8 mouse cellular contexts compared by ENCODE assay signal in genomic region chr7:110221586-110222481, GRCm38 (mm10). TPM values are rescaled to one million over a fixed set of nuclear protein-coding genes. Genes with fewer than 3 reads are reported as not detected.
A peak's percentile ranks its signal among the peaks of the same experiment; 100 is the strongest.
DNase-seq lines count a peak whose midpoint lies in the region; ATAC-seq and TF ChIP-seq lines count a peak whose summit lies in the region.

Gene Swap70 (plus strand): TSS chr7:110221711.

- peaks cover 17% of the 10 kb centered on the region for H3K4me1 ChIP-seq in bone marrow macrophage, adult 2 months (ENCODE audit: control insufficient read depth, insufficient read depth, low read length)
- H3K4me1 ChIP-seq in heart, embryonic 11.5 days (ENCODE audit: control insufficient read depth, insufficient read depth, low read length), result no peaks in the 10 kb centered on the region; the same call in 1 of the 2 replicates
- H3K4me1 ChIP-seq in kidney, embryonic 16.5 days (ENCODE audit: insufficient read depth, low read length), result peaks cover 3% of the 10 kb centered on the region
- peaks cover 5% of the 10 kb centered on the region; the same call in 1 of the 2 replicates for H3K4me1 ChIP-seq in liver, adult 2 months (ENCODE audit: control insufficient read depth, insufficient read depth, low read length)

- H3K4me3 ChIP-seq in bone marrow macrophage, adult 2 months (ENCODE audit: insufficient read depth, low read length), result peak within 1 kb of the TSS; percentile 86
- H3K4me3 ChIP-seq in heart, embryonic 11.5 days (ENCODE audit: low read depth, low read length), result peak within 1 kb of the TSS; percentile 90
- H3K4me3 ChIP-seq in kidney, embryonic 16.5 days (ENCODE audit: low read length), result peak within 1 kb of the TSS; percentile 84
- H3K4me3 ChIP-seq in liver, adult 2 months (ENCODE audit: insufficient read depth, low read depth, low read length), result peak within 1 kb of the TSS; percentile 70
- H3K4me3 ChIP-seq in myocyte, result peak within 1 kb of the TSS; percentile 80

- peak; percentile 98 for ATAC-seq in erythroblast, adult 5-6 weeks (replicated peaks; ENCODE audit: low FRiP score, poor library complexity, severe bottlenecking)
- peak; percentile 100 for ATAC-seq in heart, embryonic 11.5 days (replicated peaks; ENCODE audit: insufficient number of reproducible peaks, low FRiP score, low TSS enrichment)
- ATAC-seq in kidney, embryonic 16.5 days (ENCODE audit: low FRiP score, low TSS enrichment), result peak; percentile 99

- no peaks in the 10 kb centered on the region for H3K27me3 ChIP-seq in heart, embryonic 11.5 days (ENCODE audit: control insufficient read depth, insufficient read depth, low read length)
- no peaks in the 10 kb centered on the region for H3K27me3 ChIP-seq in kidney, embryonic 16.5 days (ENCODE audit: insufficient read depth, low read length)
- H3K27me3 ChIP-seq in liver, adult 2 months (ENCODE audit: control insufficient read depth, insufficient read depth, low read length), result no peaks in the 10 kb centered on the region
- H3K27me3 ChIP-seq in myocyte (ENCODE audit: control insufficient read depth, insufficient read depth, insufficient read length), result no peaks in the 10 kb centered on the region
- no peaks in the 10 kb centered on the region; the same call in 1 of the 2 replicates for H3K27me3 ChIP-seq in splenic B cell, adult 2 months (ENCODE audit: control insufficient read depth, insufficient read depth, low read length, poor library complexity, severe bottlenecking)

- no peak for TF ChIP-seq CTCF in bone marrow macrophage, adult 2 months (IDR thresholded peaks at IDR 0.05; ENCODE audit: low read depth, low read length)
- TF ChIP-seq CTCF in liver, adult 2 months (IDR thresholded peaks at IDR 0.05; ENCODE audit: low read depth, low read length), result peak; percentile 47

- H3K27ac ChIP-seq in bone marrow macrophage, adult 2 months (ENCODE audit: insufficient read depth, low read depth, low read length), result peak within 1 kb of the TSS; percentile 71
- H3K27ac ChIP-seq in heart, embryonic 11.5 days (ENCODE audit: low read depth, low read length), result peak within 1 kb of the TSS; percentile 96
- peak within 1 kb of the TSS; percentile 96 for H3K27ac ChIP-seq in kidney, embryonic 16.5 days (ENCODE audit: low read length)
- H3K27ac ChIP-seq in liver, adult 2 months (replicated peaks; ENCODE audit: insufficient read depth, low read depth, low read length), result peak within 1 kb of the TSS; percentile 42

- peak; percentile 96 for DNase-seq in A20 (ENCODE audit: low read depth, low spot score)
- DNase-seq in liver, adult 2 months (ENCODE audit: extremely low read depth, low read depth, low spot score), result peak; percentile 76
- peak; percentile 92 for DNase-seq in splenic B cell, adult 2 months (ENCODE audit: low read depth, low spot score)

- TF ChIP-seq POLR2A in bone marrow macrophage, adult 2 months (IDR thresholded peaks at IDR 0.05; ENCODE audit: borderline replicate concordance, low read depth, low read length), result peak; percentile 97
- TF ChIP-seq POLR2A in liver, adult 2 months (IDR thresholded peaks at IDR 0.05; ENCODE audit: extremely low read depth, insufficient read depth, low read length), result peak; percentile 99
- TF ChIP-seq POLR2A in myocyte (IDR thresholded peaks at IDR 0.05; ENCODE audit: insufficient read length, low read depth), result peak; percentile 100

- H3K79me2 ChIP-seq in liver, adult 2 months (ENCODE audit: control insufficient read depth, insufficient read depth, low read length), result peaks cover 8% of the 10 kb centered on the region
- H3K79me2 ChIP-seq in myocyte (ENCODE audit: control insufficient read depth, insufficient read depth), result peaks cover 41% of the 10 kb centered on the region

- WGBS in heart, embryonic 11.5 days (ENCODE audit: insufficient replicate concordance), result 1% methylated on average over 69 of the region's 73 CpGs
- WGBS in kidney, embryonic 16.5 days, result under 1% methylated on average over 64 of the region's 73 CpGs
- under 1% methylated on average over 73 of the region's 73 CpGs for WGBS in liver, adult 2 months

- peaks cover 5% of the 10 kb centered on the region; the same call in 1 of the 2 replicates for H3K36me3 ChIP-seq in heart, embryonic 11.5 days (ENCODE audit: control insufficient read depth, insufficient read depth, low read length)
- peaks cover 11% of the 10 kb centered on the region; the same call in 1 of the 2 replicates for H3K36me3 ChIP-seq in kidney, embryonic 16.5 days (ENCODE audit: insufficient read depth, low read length)
- no peaks in the 10 kb centered on the region for H3K36me3 ChIP-seq in liver, adult 2 months (ENCODE audit: control insufficient read depth, insufficient read depth, low read length)
- peaks cover 6% of the 10 kb centered on the region for H3K36me3 ChIP-seq in myocyte (ENCODE audit: control insufficient read depth, insufficient read depth)
- peaks cover 14% of the 10 kb centered on the region; the same call in 1 of the 2 replicates for H3K36me3 ChIP-seq in splenic B cell, adult 2 months (ENCODE audit: control insufficient read depth, insufficient read depth, low read length, poor library complexity, severe bottlenecking)

- peak within 1 kb of the TSS; percentile 95 for H3K9ac ChIP-seq in heart, embryonic 11.5 days (ENCODE audit: low read depth, low read length)
- H3K9ac ChIP-seq in kidney, embryonic 16.5 days (replicated peaks; ENCODE audit: low read length), result peak within 1 kb of the TSS; percentile 91
- H3K9ac ChIP-seq in liver, adult 2 months (ENCODE audit: low read depth, low read length), result peak within 1 kb of the TSS; percentile 81

- no peaks in the 10 kb centered on the region for H3K9me3 ChIP-seq in heart, embryonic 11.5 days (replicated peaks; ENCODE audit: control insufficient read depth, low read length)
- no peaks in the 10 kb centered on the region for H3K9me3 ChIP-seq in kidney, embryonic 16.5 days (ENCODE audit: low read length)

- peak within 1 kb of the TSS; percentile 92 for H3K4me2 ChIP-seq in heart, embryonic 11.5 days
- H3K4me2 ChIP-seq in kidney, embryonic 16.5 days (replicated peaks; ENCODE audit: low read depth, low read length), result peak within 1 kb of the TSS; percentile 60
- peak within 1 kb of the TSS; percentile 100 for H3K4me2 ChIP-seq in myocyte (ENCODE audit: low read depth)

- peak within 1 kb of the TSS; percentile 79 for H3ac ChIP-seq in myocyte (ENCODE audit: control insufficient read depth, insufficient read length)

TF ChIP-seq in myocyte, 11 proteins besides CTCF, POLR2A, EP300 and RAD21:
- TF ChIP-seq USF1 (IDR thresholded peaks at IDR 0.05; ENCODE audit: low read depth) (peak; percentile 79), SRF (IDR thresholded peaks at IDR 0.05; ENCODE audit: control insufficient read depth, insufficient read length, low read depth) (no peak), POLR2AphosphoS2 (IDR thresholded peaks at IDR 0.05; ENCODE audit: insufficient read length, low read depth) (peak; percentile 99), MYOG (IDR thresholded peaks at IDR 0.05; ENCODE audit: control insufficient read depth in 1 of 3, insufficient read depth in 1 of 3, insufficient read length in 2 of 3, low read depth in 2 of 3) (peak in 1 of 3 experiments; percentile 2)

RNA-seq across cellular contexts. Expression of gene Swap70, which starts in this region (rescaled TPM):
- 113 and 114 TPM in 2 replicates for polyA plus RNA-seq in bone marrow macrophage, adult 2 months (2012; ENCODE audit: insufficient read depth, insufficient read length, missing spikeins)
- 3.1 and 5.6 TPM in 2 replicates for total RNA-seq in erythroblast, adult 5-6 weeks (2015; ENCODE audit: low replicate concordance)
- 5.3 and 11.2 TPM in 2 replicates for total RNA-seq in erythroblast, adult 5-6 weeks (2017; ENCODE audit: low replicate concordance)
- 14.4 and 18.8 TPM in 2 replicates for polyA plus RNA-seq in heart, embryonic 11.5 days (2014; fragmentation: Nextera tagmentation; extraction: Ambion mirVana)
- 32.1 and 34.2 TPM in 2 replicates for polyA plus RNA-seq in kidney, embryonic 16.5 days (2015; fragmentation: Nextera tagmentation; extraction: Ambion mirVana)
- 9.7 and 10.5 TPM in 2 replicates for total RNA-seq in liver, adult 2 months (2014; rRNA removed)
- 2.2 and 2.8 TPM in 2 replicates for polyA plus RNA-seq in liver, adult 2 months (2012; rRNA removed)
- polyA plus RNA-seq in myocyte (2012; fragmentation: generic; extraction: Trizol), result 11.4 TPM

Comparison
In these comparisons a context has a peak if more than half of its experiments do, and no peak if none do; other contexts are left out.
1. Peak in every context shown above with its lines: DNase-seq, ATAC-seq, H3K4me3 ChIP-seq and H3K27ac ChIP-seq.
2. H3K27ac ChIP-seq: peak in every context shown above with its lines; median percentile 96 in heart, embryonic 11.5 days; 96 in kidney, embryonic 16.5 days; 71 in bone marrow macrophage, adult 2 months; 42 in liver, adult 2 months.